Mouse (Mus musculus): ENCODE data around the gene 1110059E24Rik. TPM values are rescaled to one million over a fixed set of nuclear protein-coding genes. Genes with fewer than 3 reads are reported as not detected.

The 1110059E24Rik gene
- polyA plus RNA-seq, 1 experiment = not detected

DNA sequence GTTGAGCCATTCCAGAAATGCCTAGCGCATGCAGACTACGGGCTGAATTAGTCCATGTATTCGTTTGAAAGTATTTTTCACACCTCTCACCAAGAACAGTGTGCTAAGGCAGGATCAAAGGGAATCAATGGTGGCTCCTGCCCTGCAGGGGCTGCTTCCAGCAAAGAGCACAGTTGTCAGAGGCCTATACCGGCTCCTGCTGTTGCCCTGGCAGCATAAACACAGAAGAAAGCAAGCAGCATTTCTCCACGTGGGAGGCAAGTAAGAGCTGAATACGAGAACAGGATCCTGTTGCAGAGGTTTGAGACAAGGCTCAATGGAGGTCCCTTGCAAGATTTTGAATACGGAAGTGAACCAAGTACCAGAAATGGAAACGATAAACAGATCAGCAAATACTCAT lies 82.0 kb downstream of the 1110059E24Rik start:
- H3K4me3 ChIP-seq (ENCODE audit: insufficient read depth, low read depth, low read length) = no peak overlapping the region
- peaks cover 5% of the 10 kb centered on the region; the same call in 1 of the 2 replicates for H3K4me1 ChIP-seq (ENCODE audit: control insufficient read depth, insufficient read depth, low read length)
- no peak for TF ChIP-seq POLR2A (IDR thresholded peaks at IDR 0.05; ENCODE audit: insufficient read depth, low read depth, low read length)
- no peak overlapping the region; the same call in 1 of the 2 replicates for H3K27ac ChIP-seq (ENCODE audit: insufficient read depth, low read depth, low read length)
- WGBS = 34% methylated on average over 8 of the region's 8 CpGs

DNA sequence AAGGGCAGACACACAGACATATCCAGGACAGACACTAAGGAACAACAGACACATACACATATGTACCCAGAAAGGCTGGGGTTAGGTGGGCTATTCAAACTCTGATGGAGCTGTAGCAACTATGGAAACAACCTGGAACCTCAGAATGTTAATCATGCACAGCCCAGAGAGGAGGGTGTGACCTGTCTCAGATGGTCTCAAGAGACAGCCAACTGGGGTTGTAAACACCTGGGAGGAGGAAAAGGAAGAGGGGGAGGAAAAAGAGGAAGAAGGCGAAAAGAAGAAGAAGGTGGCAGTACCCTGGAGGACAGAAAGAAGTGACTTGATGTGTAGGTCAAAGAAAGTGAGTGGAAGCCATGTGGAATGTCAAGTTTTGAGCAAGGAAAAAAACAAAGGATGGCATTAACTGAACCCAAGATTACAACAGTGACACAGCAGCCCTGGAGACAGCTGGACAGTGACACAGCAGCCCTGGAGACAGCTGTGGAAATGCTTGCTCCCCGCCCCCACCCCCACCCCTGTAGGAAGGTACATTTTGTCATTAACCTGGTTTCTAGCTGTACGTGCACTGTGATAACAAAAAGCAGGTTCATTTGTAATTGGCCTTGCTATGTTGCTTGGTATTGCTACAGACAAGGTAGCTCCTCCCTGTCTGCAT lies 84.1 kb downstream of the 1110059E24Rik start:
- TF ChIP-seq CTCF (IDR thresholded peaks at IDR 0.05; ENCODE audit: insufficient read depth, low read depth, low read length) (no peak), POLR2A (IDR thresholded peaks at IDR 0.05; ENCODE audit: insufficient read depth, low read depth, low read length) (no peak)
- no peak overlapping the region for H3K27ac ChIP-seq (ENCODE audit: insufficient read depth, low read depth, low read length)
- no peak overlapping the region for H3K4me3 ChIP-seq (ENCODE audit: insufficient read depth, low read depth, low read length)
- 85% methylated on average over 3 of the region's 3 CpGs for WGBS
- H3K4me1 ChIP-seq (ENCODE audit: control insufficient read depth, insufficient read depth, low read length) = peaks cover 7% of the 10 kb centered on the region; the same call in 1 of the 2 replicates

DNA sequence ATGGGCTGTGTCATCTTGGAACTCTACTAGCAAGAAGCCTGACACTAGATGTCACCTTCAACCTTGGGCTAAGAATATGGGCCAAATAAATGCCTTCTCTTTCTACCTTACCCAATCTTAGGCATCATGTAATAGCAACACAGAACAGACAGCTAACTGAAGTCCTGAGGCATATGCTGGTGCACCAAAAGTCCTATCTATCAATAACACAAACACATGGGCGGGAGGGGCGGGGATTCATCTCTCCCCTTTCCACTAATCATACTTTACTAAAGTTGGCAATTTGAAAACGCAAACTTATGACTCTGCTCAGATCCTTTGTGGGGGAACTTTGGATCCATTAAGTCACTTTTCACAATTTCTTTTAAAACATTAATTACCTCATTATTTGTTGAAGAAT lies 84.8 kb downstream of the 1110059E24Rik start:
- Histone ChIP-seq H3K4me3 (ENCODE audit: insufficient read depth, low read depth, low read length) (no peak overlapping the region), H3K4me1 (ENCODE audit: control insufficient read depth, insufficient read depth, low read length) (peaks cover 7% of the 10 kb centered on the region; the same call in 1 of the 2 replicates), H3K27ac (ENCODE audit: insufficient read depth, low read depth, low read length) (no peak overlapping the region)
- TF ChIP-seq POLR2A (IDR thresholded peaks at IDR 0.05; ENCODE audit: insufficient read depth, low read depth, low read length) (no peak), CTCF (IDR thresholded peaks at IDR 0.05; ENCODE audit: insufficient read depth, low read depth, low read length) (no peak)
- WGBS = 95% methylated on average over 3 of the region's 3 CpGs

DNA sequence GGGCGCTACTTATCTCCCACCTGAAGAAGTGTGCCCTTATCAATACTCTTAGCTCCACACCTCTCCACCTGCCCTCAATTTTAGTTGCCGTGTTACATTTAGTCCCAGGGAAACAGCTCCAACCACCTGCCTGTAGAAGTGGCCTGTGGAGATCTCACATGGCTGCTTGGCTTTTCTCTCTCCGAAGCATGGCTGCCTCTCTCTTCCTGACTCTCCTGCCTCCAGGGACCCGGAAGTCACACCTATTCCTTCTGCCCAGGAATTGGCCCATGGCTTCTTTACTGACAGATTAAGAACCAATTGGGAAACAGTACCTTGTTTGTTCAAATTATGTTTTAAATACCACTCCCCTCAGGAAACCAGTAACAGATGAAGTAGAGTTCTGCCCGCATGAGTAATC lies 86.3 kb downstream of the 1110059E24Rik start:
- Histone ChIP-seq H3K27ac (ENCODE audit: insufficient read depth, low read depth, low read length) (no peak overlapping the region), H3K4me3 (ENCODE audit: insufficient read depth, low read depth, low read length) (no peak overlapping the region), H3K4me1 (ENCODE audit: control insufficient read depth, insufficient read depth, low read length) (0 out of 2 replicates have a peak, but pooled peaks cover 2% of the 10 kb centered on the region)
- 95% methylated on average over 5 of the region's 5 CpGs for WGBS
- TF ChIP-seq POLR2A (IDR thresholded peaks at IDR 0.05; ENCODE audit: insufficient read depth, low read depth, low read length) (no peak), CTCF (IDR thresholded peaks at IDR 0.05; ENCODE audit: insufficient read depth, low read depth, low read length) (no peak)

DNA sequence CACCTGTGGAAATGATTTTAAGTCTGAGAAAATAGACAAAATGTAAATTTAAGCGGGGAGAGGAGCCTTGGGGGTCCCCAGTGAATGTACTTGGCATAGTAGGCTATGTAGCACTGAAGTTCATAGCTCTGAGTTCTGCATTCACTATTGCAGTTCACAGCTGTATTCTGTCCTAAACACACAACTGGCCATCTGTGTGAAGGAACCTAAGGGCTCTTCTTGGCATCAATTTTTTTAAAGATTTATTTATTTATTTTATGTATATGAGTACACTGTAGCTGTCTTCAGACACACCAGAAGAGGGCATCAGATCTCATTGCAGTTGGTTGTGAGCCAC lies 88.3 kb downstream of the 1110059E24Rik start:
- H3K27ac ChIP-seq (ENCODE audit: insufficient read depth, low read depth, low read length) = no peak overlapping the region
- no peak overlapping the region for H3K4me3 ChIP-seq (ENCODE audit: insufficient read depth, low read depth, low read length)
- WGBS = 10% methylated on average over 1 of the region's 1 CpGs
- 0 out of 2 replicates have a peak, but pooled peaks cover 2% of the 10 kb centered on the region for H3K4me1 ChIP-seq (ENCODE audit: control insufficient read depth, insufficient read depth, low read length)
- no peak for TF ChIP-seq CTCF (IDR thresholded peaks at IDR 0.05; ENCODE audit: insufficient read depth, low read depth, low read length)
- no peak for TF ChIP-seq POLR2A (IDR thresholded peaks at IDR 0.05; ENCODE audit: insufficient read depth, low read depth, low read length)

DNA sequence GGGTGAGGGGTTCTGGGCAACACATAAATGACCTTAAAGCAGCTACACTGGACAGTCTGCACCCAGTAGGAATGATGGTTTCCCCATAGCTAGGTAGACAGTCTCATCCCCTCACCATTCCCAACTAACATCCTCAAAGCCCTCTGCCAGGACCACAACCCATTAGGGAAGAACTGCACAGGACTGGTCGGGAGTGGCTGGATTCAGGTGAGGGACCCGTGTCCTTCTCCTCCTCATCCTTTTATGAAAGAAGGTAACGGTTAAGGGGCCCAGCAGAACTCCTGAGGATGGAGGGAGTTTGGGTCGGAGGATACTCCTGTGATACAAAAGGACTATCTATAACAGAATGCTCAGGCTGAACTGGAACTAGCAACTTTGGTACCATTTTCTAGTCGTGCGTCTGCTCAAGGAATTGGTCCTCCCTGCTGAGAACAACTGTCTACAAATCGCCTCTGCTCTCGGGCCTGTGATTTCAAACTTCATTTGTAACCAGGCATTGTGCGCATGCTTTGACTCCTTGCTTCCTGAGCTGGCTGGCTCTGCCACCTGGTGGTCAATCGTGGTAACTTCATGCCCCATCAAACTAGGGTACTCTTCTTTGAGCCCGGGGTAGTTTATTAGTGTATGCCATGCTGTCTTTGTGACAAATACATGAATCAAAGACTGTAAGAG lies 88.9 kb downstream of the 1110059E24Rik start:
- 21% methylated on average over 11 of the region's 11 CpGs for WGBS

DNA sequence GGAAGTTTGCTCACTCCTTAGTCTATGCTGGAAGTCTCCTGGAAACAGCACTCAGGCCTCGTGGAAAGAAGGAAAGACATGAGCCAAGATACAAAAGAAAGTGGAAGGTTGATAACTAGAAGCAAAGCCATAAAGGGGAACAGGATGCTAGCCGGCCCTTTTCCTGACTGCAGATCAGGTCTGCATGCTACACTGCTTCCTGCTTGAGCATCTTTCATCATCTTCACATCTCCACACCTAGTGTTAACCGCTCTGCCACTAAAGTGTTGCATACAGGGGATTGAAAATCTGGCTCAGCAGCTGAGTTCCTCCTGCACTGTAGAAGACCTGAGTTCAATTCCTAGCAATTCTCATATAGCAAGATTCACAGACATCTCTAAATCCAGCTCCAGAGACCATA lies 89.8 kb downstream of the 1110059E24Rik start:
- no peak for TF ChIP-seq CTCF (IDR thresholded peaks at IDR 0.05; ENCODE audit: insufficient read depth, low read depth, low read length)
- H3K4me3 ChIP-seq (ENCODE audit: insufficient read depth, low read depth, low read length) = no peak overlapping the region
- peaks cover 2% of the 10 kb centered on the region; the same call in 1 of the 2 replicates for H3K4me1 ChIP-seq (ENCODE audit: control insufficient read depth, insufficient read depth, low read length)
- 84% methylated on average over 3 of the region's 3 CpGs for WGBS
- no peak overlapping the region for H3K27ac ChIP-seq (ENCODE audit: insufficient read depth, low read depth, low read length)

More for the DNA sequence above, 88.9 kb downstream of the 1110059E24Rik start:
- Histone ChIP-seq H3K4me3 (ENCODE audit: insufficient read depth, low read depth, low read length) (no peak overlapping the region), H3K4me1 (ENCODE audit: control insufficient read depth, insufficient read depth, low read length) (peaks cover 2% of the 10 kb centered on the region; the same call in 1 of the 2 replicates), H3K27ac (ENCODE audit: insufficient read depth, low read depth, low read length) (no peak overlapping the region)
- TF ChIP-seq CTCF (IDR thresholded peaks at IDR 0.05; ENCODE audit: insufficient read depth, low read depth, low read length) (peak; percentile 83), POLR2A (IDR thresholded peaks at IDR 0.05; ENCODE audit: insufficient read depth, low read depth, low read length) (no peak)

DNA sequence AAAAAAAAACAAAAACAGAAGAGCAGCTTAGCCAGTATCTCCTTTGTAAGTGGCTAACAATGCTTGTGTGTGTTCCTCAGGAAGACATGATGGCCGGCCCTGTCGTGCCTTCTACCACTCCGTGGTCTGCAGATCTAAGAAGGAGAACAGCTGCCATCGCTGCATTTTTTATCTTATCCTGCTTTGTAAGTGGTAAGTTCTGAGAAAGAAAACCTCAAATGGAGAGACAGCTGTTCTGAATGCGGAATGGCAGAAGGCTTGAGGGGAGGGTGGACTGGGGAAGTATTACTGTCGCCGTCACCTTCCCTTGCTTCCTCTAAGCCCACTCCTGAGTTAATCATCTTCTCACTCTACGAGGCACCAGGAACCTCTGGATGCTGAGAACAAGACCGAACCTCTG lies 100.0 kb downstream of the 1110059E24Rik start:
- H3K27ac ChIP-seq (ENCODE audit: insufficient read depth, low read depth, low read length) = no peak overlapping the region
- no peak for TF ChIP-seq POLR2A (IDR thresholded peaks at IDR 0.05; ENCODE audit: insufficient read depth, low read depth, low read length)
- WGBS = 85% methylated on average over 9 of the region's 9 CpGs
- no peaks in the 10 kb centered on the region for H3K4me1 ChIP-seq (ENCODE audit: control insufficient read depth, insufficient read depth, low read length)
- no peak overlapping the region for H3K4me3 ChIP-seq (ENCODE audit: insufficient read depth, low read depth, low read length)

DNA sequence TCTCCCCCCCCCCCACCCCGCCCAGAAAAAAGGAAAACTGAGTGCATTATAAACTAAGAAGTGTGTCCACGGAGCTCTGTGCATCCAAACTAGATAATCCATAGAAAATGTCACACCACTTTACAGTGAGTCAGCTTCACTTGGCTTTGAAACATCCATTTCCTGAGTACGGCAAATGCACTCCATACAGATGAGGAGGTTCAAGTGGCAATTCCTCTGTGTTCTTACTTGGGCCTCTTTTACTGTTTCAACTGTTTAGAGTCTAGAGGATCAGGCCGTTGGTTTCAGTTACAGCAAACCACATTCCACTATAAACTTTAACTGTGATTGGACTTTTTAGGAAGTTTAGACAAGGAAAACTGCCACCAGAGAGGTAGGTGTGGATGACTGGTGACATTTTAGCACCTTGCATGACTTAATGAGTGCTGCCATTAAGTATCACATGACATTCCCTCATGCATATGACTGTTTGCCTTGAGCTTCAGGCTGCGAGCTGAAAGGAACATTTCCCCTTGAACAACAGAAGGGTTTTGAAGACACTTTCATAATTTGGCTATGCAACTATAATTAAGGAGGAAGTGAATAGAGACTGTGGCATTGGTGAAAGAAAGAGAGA lies 100.7 kb downstream of the 1110059E24Rik start:
- Histone ChIP-seq H3K4me1 (ENCODE audit: control insufficient read depth, insufficient read depth, low read length) (no peaks in the 10 kb centered on the region), H3K4me3 (ENCODE audit: insufficient read depth, low read depth, low read length) (no peak overlapping the region), H3K27ac (ENCODE audit: insufficient read depth, low read depth, low read length) (no peak overlapping the region)
- WGBS = 81% methylated on average over 5 of the region's 5 CpGs
- TF ChIP-seq POLR2A (IDR thresholded peaks at IDR 0.05; ENCODE audit: insufficient read depth, low read depth, low read length) (no peak), CTCF (IDR thresholded peaks at IDR 0.05; ENCODE audit: insufficient read depth, low read depth, low read length) (no peak)
